Comparison of ENCODE assay signal across 24 mouse cellular contexts in genomic region chr7:110463471-110463870, GRCm38 (mm10).
DNase-seq lines count a peak whose midpoint lies in the region; ATAC-seq lines count a peak whose summit lies in the region.
"Had no signal": no experiment of that assay in that cellular context is flagged by ENCODE, and none has a peak within 500 bp of the region (broad histone marks: within the 10 kb centered on the region; RNA-seq: fewer than 3 reads in every experiment).

No protein-coding gene starts in this region.

- no peak overlapping the region for H3K4me2 ChIP-seq in heart, embryonic 12.5 days
- H3K4me2 ChIP-seq: embryonic facial prominence, embryonic 12.5 days; forebrain, embryonic 12.5 days; heart, embryonic 15.5 days; hindbrain, embryonic 14.5 days; intestine, embryonic 15.5 days had no signal

- no peaks in the 10 kb centered on the region for H3K36me3 ChIP-seq in heart, embryonic 12.5 days
- no peaks in the 10 kb centered on the region for H3K36me3 ChIP-seq in forebrain, embryonic 10.5 days (replicated peaks)
- H3K36me3 ChIP-seq: embryonic facial prominence, embryonic 12.5 days; forebrain, embryonic 12.5 days; G1E; heart, embryonic 10.5 days; intestine, embryonic 15.5 days had no signal

- peak; percentile 55 to 76 for DNase-seq in adrenal gland, adult (ENCODE audit: inconsistent age in 2 of 2, low spot score in 1 of 2)
- no peak for DNase-seq in adrenal gland, postnatal 4 days (ENCODE audit: low spot score in 2 of 2)
- DNase-seq in heart, adult 11 months: peak; percentile 84
- DNase-seq in adrenal gland, adult 8-10 months: peak; percentile 22
- DNase-seq in adrenal gland, postnatal 36 days: peak; percentile 53 to 68
- DNase-seq in forebrain, embryonic 10.5 days (ENCODE audit: extremely low spot score, low spot score): no peak
- no peak for DNase-seq in left cerebral cortex, postnatal 10 days (ENCODE audit: extremely low spot score in 1 of 2, low spot score in 2 of 2)
- DNase-seq: B cell, adult 2 months; cerebellum, adult 11 months; cerebellum, adult 8-10 months; cerebellum, postnatal 25 days; forebrain, postnatal 0 days; heart, postnatal 14 days; kidney, adult 18-20 months had no signal

- no peak overlapping the region for H3K4me3 ChIP-seq in heart, embryonic 12.5 days
- H3K4me3 ChIP-seq in forebrain, embryonic 10.5 days: no peak overlapping the region
- H3K4me3 ChIP-seq: embryonic facial prominence, embryonic 12.5 days; forebrain, embryonic 12.5 days; heart, embryonic 10.5 days; heart, embryonic 15.5 days; hindbrain, embryonic 10.5 days; intestine, embryonic 15.5 days had no signal

- no peaks in the 10 kb centered on the region for H3K9me3 ChIP-seq in heart, embryonic 12.5 days (replicated peaks)
- no peaks in the 10 kb centered on the region for H3K9me3 ChIP-seq in forebrain, embryonic 10.5 days
- H3K9me3 ChIP-seq: embryonic facial prominence, embryonic 12.5 days; forebrain, embryonic 12.5 days; G1E; heart, embryonic 10.5 days; heart, embryonic 15.5 days; hindbrain, embryonic 10.5 days; intestine, embryonic 15.5 days had no signal

- ATAC-seq in heart, embryonic 12.5 days (ENCODE audit: insufficient number of reproducible peaks, low FRiP score): no peak
- ATAC-seq: CD4-positive, CD25-positive, alpha-beta regulatory T cell, adult 4 months; forebrain, postnatal 0 days; intestine, embryonic 15.5 days had no signal

- no peak overlapping the region for H3K9ac ChIP-seq in heart, embryonic 12.5 days
- H3K9ac ChIP-seq: embryonic facial prominence, embryonic 12.5 days; forebrain, embryonic 12.5 days; forebrain, postnatal 0 days; heart, embryonic 15.5 days; hindbrain, embryonic 14.5 days; intestine, embryonic 15.5 days had no signal

- WGBS in heart, embryonic 12.5 days: 79% methylated on average over 5 of the region's 5 CpGs
- 92% methylated on average over 5 of the region's 5 CpGs for WGBS in forebrain, embryonic 10.5 days

- no peaks in the 10 kb centered on the region for H3K27me3 ChIP-seq in heart, embryonic 12.5 days (replicated peaks)
- no peaks in the 10 kb centered on the region for H3K27me3 ChIP-seq in forebrain, embryonic 10.5 days (ENCODE audit: poor library complexity, severe bottlenecking)
- H3K27me3 ChIP-seq: embryonic facial prominence, embryonic 12.5 days; forebrain, embryonic 12.5 days; heart, embryonic 15.5 days; intestine, embryonic 15.5 days had no signal

- no peaks in the 10 kb centered on the region for H3K4me1 ChIP-seq in heart, embryonic 12.5 days (replicated peaks)
- H3K4me1 ChIP-seq in forebrain, embryonic 10.5 days: no peaks in the 10 kb centered on the region
- H3K4me1 ChIP-seq: embryonic facial prominence, embryonic 12.5 days; forebrain, embryonic 12.5 days; heart, embryonic 10.5 days; heart, embryonic 15.5 days; hindbrain, embryonic 10.5 days; intestine, embryonic 15.5 days had no signal

- intact Hi-C loops in left cerebral cortex, postnatal 10 days (cut with DNase I): no loop called here

- H3K27ac ChIP-seq in heart, embryonic 12.5 days (ENCODE audit: poor library complexity, severe bottlenecking): no peak overlapping the region
- no peak overlapping the region for H3K27ac ChIP-seq in forebrain, embryonic 10.5 days
- H3K27ac ChIP-seq: embryonic facial prominence, embryonic 12.5 days; forebrain, embryonic 12.5 days; heart, embryonic 10.5 days; heart, embryonic 15.5 days; hindbrain, embryonic 10.5 days; hindbrain, embryonic 14.5 days; intestine, embryonic 15.5 days had no signal

Comparison
In these comparisons a context has a peak if more than half of its experiments do, and no peak if none do; other contexts are left out.
1. DNase-seq: peak in adrenal gland, adult (2 of 2), heart, adult 11 months (single experiment), adrenal gland, adult 8-10 months (single experiment) and adrenal gland, postnatal 36 days (2 of 2); none in adrenal gland, postnatal 4 days (0 of 2), forebrain, embryonic 10.5 days (single experiment) and left cerebral cortex, postnatal 10 days (0 of 2).